Mouse (Mus musculus) heart, adult 2 months (tissue): Measurements from ENCODE around the gene Pkmyt1. TPM values are rescaled to one million over a fixed set of nuclear protein-coding genes. Genes with fewer than 3 reads are reported as not detected.

ENCODE experiments used
- DNase-seq, 2 experiments: peaks; one replicate each; pipeline ENCODE4 v3.0.0; 2021
- H3K27ac ChIP-seq: fragments of 200-600 bp; 2 replicates; pipeline ENCODE4 v1.8.1; 2022
- H3K27me3 ChIP-seq: fragments of 200-500 bp; 2 replicates; pipeline ENCODE4 v1.6.1; 2012; ENCODE audit warnings: mild to moderate bottlenecking, low read length, inconsistent platforms, mixed read lengths; ENCODE audit not compliant: control insufficient read depth, insufficient read depth
- H3K36me3 ChIP-seq: fragments of 200-500 bp; 2 replicates; pipeline ENCODE4 v1.6.1; 2012; ENCODE audit warnings: low read length, inconsistent platforms; ENCODE audit not compliant: control insufficient read depth, insufficient read depth
- H3K4me1 ChIP-seq: fragments of 200-500 bp; 2 replicates; pipeline ENCODE4 v1.6.1; 2011; ENCODE audit warnings: low read length; ENCODE audit not compliant: control insufficient read depth, insufficient read depth
- H3K4me3 ChIP-seq: fragments of 200-600 bp; 2 replicates; pipeline ENCODE4 v1.8.1; 2022
- H3K79me2 ChIP-seq: fragments of 200-500 bp; replicated peaks from 2 replicates; pipeline ENCODE4 v1.6.1; 2012; ENCODE audit warnings: mild to moderate bottlenecking, inconsistent platforms, low read length, moderate library complexity, mixed read lengths; ENCODE audit not compliant: control insufficient read depth, insufficient read depth
- H3K9ac ChIP-seq: fragments of 200-500 bp; 2 replicates; pipeline ENCODE4 v1.6.1; 2012; ENCODE audit warnings: low read depth, mild to moderate bottlenecking, control low read depth, inconsistent platforms, low read length, mixed read lengths
- CTCF ChIP-seq: fragments of 200-600 bp; IDR thresholded peaks from 2 replicates; pipeline ENCODE4 v1.8.1; 2022; ENCODE audit warnings: antibody characterized with exemption, mild to moderate bottlenecking, moderate library complexity
- EP300 ChIP-seq: fragments of 200-500 bp; IDR thresholded peaks from 2 replicates; pipeline ENCODE4 v1.6.1; 2011; ENCODE audit warnings: low read depth, low read length, control low read depth; ENCODE audit not compliant: insufficient read depth
- POLR2A ChIP-seq: fragments of 200-500 bp; IDR thresholded peaks from 2 replicates; pipeline ENCODE4 v1.6.1; 2011; ENCODE audit warnings: mild to moderate bottlenecking, low read depth, low read length, control low read depth; ENCODE audit not compliant: insufficient read depth
- WGBS: fragments of 180-500 bp; shearing (Covaris S2); methylation state at CpG from one replicate; pipeline ENCODE4 v1.1.7; 2018; 5-methylcytosine and 5-hydroxymethylcytosine counted together
- intact Hi-C: fragments of 180-260 bp; cut with DNase I; formaldehyde crosslinking; loops from one replicate; pipeline ENCODE4 v1.15.1; 2025
- polyA plus RNA-seq: library from polyadenylated mRNA; depleted of rRNA; stranded (reverse); fragments of >200 nt; gene quantifications from 2 replicates; pipeline ENCODE4 v1.2.3, GENCODE M21; 2012
- total RNA-seq, 2 experiments: library from RNA; stranded (reverse); gene quantifications; 2 replicates each; pipeline ENCODE4 v1.2.3; 2021

Gene Pkmyt1
- total and polyA plus RNA-seq, 3 experiments = 1.2 to 5.6 (median 1.6) TPM

- no peak for DNase-seq
- no peak for TF ChIP-seq EP300
- no peak for TF ChIP-seq POLR2A
- TF ChIP-seq CTCF = no peak
- Histone ChIP-seq H3K27me3 (no peaks in the 10 kb centered on the region), H3K4me1 (peaks cover 2% of the 10 kb centered on the region; the same call in 1 of the 2 replicates), H3K9ac (no peak overlapping the region), H3K79me2 (no peaks in the 10 kb centered on the region), H3K36me3 (no peaks in the 10 kb centered on the region), H3K4me3 (no peak overlapping the region), H3K27ac (no peak overlapping the region)
- WGBS = 67% methylated on average over 3 of the region's 3 CpGs
- intact Hi-C loops = no loop called here
Observed at GRCm38 (mm10) chr17:23695801-23696200, 30.3 kb upstream of the Pkmyt1 start.

- TF ChIP-seq EP300 = no peak
- TF ChIP-seq POLR2A = no peak
- TF ChIP-seq CTCF = peak; percentile 37
- peak overlapping the region; percentile 63 for H3K4me3 ChIP-seq
- 2% methylated on average over 92 of the region's 101 CpGs for WGBS
Observed at GRCm38 (mm10) chr17:23699131-23700077, 26.7 kb upstream of the Pkmyt1 start.

GRCm38 (mm10) chr17:23700079-23700478 lies 26.1 kb upstream of the Pkmyt1 start:
- intact Hi-C loops = no loop called here
- H3K27me3 ChIP-seq = no peaks in the 10 kb centered on the region

More at GRCm38 (mm10) chr17:23699131-23700077, 26.7 kb upstream of the Pkmyt1 start:
- Histone ChIP-seq H3K27me3 (no peaks in the 10 kb centered on the region), H3K36me3 (no peaks in the 10 kb centered on the region), H3K79me2 (no peaks in the 10 kb centered on the region), H3K9ac (peak overlapping the region; percentile 76), H3K4me1 (peaks cover 2% of the 10 kb centered on the region; the same call in 1 of the 2 replicates), H3K27ac (peak overlapping the region; percentile 72)
- intact Hi-C loops = no loop called here
- DNase-seq = peak; percentile 75 to 78

GRCm38 (mm10) chr17:23703301-23703700 lies 22.8 kb upstream of the Pkmyt1 start:
- DNase-seq = no peak
- 79% methylated on average over 9 of the region's 9 CpGs for WGBS
- H3K79me2 ChIP-seq = no peaks in the 10 kb centered on the region
- intact Hi-C loops = loop anchor here (2.0 kb wide), 1 partner anchor 72 kb away; no protein-coding TSS in a partner anchor
- no peak overlapping the region for H3K27ac ChIP-seq
- no peak overlapping the region for H3K4me3 ChIP-seq
- TF ChIP-seq EP300 (no peak), POLR2A (no peak), CTCF (no peak)
- H3K27me3 ChIP-seq = no peaks in the 10 kb centered on the region
- peaks cover 2% of the 10 kb centered on the region; the same call in 1 of the 2 replicates for H3K4me1 ChIP-seq
- H3K36me3 ChIP-seq = no peaks in the 10 kb centered on the region
- H3K9ac ChIP-seq = no peak overlapping the region

More at GRCm38 (mm10) chr17:23700079-23700478, 26.1 kb upstream of the Pkmyt1 start:
- H3K9ac ChIP-seq = peak overlapping the region; percentile 76
- H3K4me1 ChIP-seq = peaks cover 2% of the 10 kb centered on the region; the same call in 1 of the 2 replicates
- TF ChIP-seq POLR2A (peak; percentile 41; the same call in 1 of the 2 replicates), CTCF (peak; percentile 91), EP300 (0 out of 2 replicates have a peak, but pooled peaks have one; percentile 42)
- WGBS = under 1% methylated on average over 28 of the region's 28 CpGs
- H3K27ac ChIP-seq = peak overlapping the region; percentile 72
- peak overlapping the region; percentile 63 for H3K4me3 ChIP-seq
- H3K36me3 ChIP-seq = no peaks in the 10 kb centered on the region
- no peaks in the 10 kb centered on the region for H3K79me2 ChIP-seq
- DNase-seq = peak; percentile 85 to 92

GRCm38 (mm10) chr17:23704741-23705140 lies 21.4 kb upstream of the Pkmyt1 start:
- Histone ChIP-seq H3K36me3 (no peaks in the 10 kb centered on the region), H3K27me3 (no peaks in the 10 kb centered on the region), H3K4me3 (no peak overlapping the region), H3K79me2 (no peaks in the 10 kb centered on the region), H3K4me1 (peaks cover 2% of the 10 kb centered on the region; the same call in 1 of the 2 replicates), H3K9ac (no peak overlapping the region), H3K27ac (no peak overlapping the region)
- TF ChIP-seq POLR2A = no peak
- no peak for TF ChIP-seq EP300
- no peak for TF ChIP-seq CTCF
- intact Hi-C loops = loop anchor here (2.0 kb wide), 1 partner anchor 134 kb away; no protein-coding TSS in a partner anchor
- WGBS = 44% methylated on average over 7 of the region's 7 CpGs
- no peak for DNase-seq
